Mouse (Mus musculus) limb, embryonic 10.5 days (tissue): ENCODE results near the gene Pilra. TPM values are rescaled to one million over a fixed set of nuclear protein-coding genes. Genes with fewer than 3 reads are reported as not detected.

Experiments
- DNase-seq: peaks from one replicate; pipeline ENCODE4 v3.0.0-alpha.2; 2017; ENCODE audit warnings: low spot score
- H3K27ac ChIP-seq: fragments of 300-500 bp; sonication (generic); 2 replicates; pipeline ENCODE4 v1.5.1; 2016; ENCODE audit warnings: mild to moderate bottlenecking
- H3K27me3 ChIP-seq: fragments of 300-500 bp; sonication (generic); 2 replicates; pipeline ENCODE4 v1.6.1; 2016; ENCODE audit warnings: low read depth, mild to moderate bottlenecking; ENCODE audit not compliant: poor library complexity, severe bottlenecking
- H3K36me3 ChIP-seq: fragments of 300-500 bp; sonication (generic); 2 replicates; pipeline ENCODE4 v1.6.1; 2016; ENCODE audit warnings: mild to moderate bottlenecking, moderate library complexity
- H3K4me1 ChIP-seq: fragments of 300-500 bp; sonication (generic); 2 replicates; pipeline ENCODE4 v1.6.1; 2016
- H3K4me3 ChIP-seq: fragments of 300-500 bp; sonication (generic); 2 replicates; pipeline ENCODE4 v1.5.1; 2016; ENCODE audit warnings: mild to moderate bottlenecking, moderate library complexity
- H3K9me3 ChIP-seq: fragments of 300-500 bp; sonication (generic); replicated peaks from 2 replicates; pipeline ENCODE4 v1.6.1; 2016; ENCODE audit warnings: mild to moderate bottlenecking
- WGBS: fragments of 180-500 bp; shearing (Covaris S2); methylation state at CpG from one replicate; pipeline ENCODE4 v1.1.7; 2016; 5-methylcytosine and 5-hydroxymethylcytosine counted together
- polyA plus RNA-seq: library from polyadenylated mRNA; unstranded; fragments of >200 nt; fragmentation: Nextera tagmentation; extraction: Ambion mirVana; gene quantifications from 2 replicates; pipeline ENCODE4 v1.2.1, GENCODE M21; 2016

Gene Pilra
- polyA plus RNA-seq, 1 experiment from 2014 or later = 0.39 TPM

DNA sequence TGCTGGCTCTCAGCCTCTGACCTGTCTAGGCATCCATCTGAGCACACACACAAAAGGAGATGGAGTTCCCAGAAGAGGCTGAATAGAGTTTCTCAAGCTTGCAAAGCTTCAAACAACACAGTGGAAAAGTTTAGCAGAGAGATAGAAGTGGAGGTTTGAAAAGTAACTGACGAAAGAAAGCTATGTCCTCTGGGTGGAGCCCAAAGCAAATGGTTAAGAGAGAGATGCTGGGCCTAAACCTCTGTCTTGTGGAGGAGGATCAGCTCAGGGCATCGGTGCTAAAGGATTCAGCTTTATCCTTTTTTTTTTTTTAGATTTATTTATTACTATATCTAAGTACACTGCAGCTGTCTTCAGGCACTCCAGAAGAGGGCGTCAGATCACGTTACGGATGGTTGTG is 27.8 kb downstream of the Pilra start:
- 91% methylated on average over 5 of the region's 5 CpGs for WGBS
- Histone ChIP-seq H3K4me3 (no peak overlapping the region), H3K4me1 (no peaks in the 10 kb centered on the region), H3K27ac (no peak overlapping the region), H3K27me3 (no peaks in the 10 kb centered on the region), H3K36me3 (no peaks in the 10 kb centered on the region), H3K9me3 (no peaks in the 10 kb centered on the region)
- no peak for DNase-seq

DNA sequence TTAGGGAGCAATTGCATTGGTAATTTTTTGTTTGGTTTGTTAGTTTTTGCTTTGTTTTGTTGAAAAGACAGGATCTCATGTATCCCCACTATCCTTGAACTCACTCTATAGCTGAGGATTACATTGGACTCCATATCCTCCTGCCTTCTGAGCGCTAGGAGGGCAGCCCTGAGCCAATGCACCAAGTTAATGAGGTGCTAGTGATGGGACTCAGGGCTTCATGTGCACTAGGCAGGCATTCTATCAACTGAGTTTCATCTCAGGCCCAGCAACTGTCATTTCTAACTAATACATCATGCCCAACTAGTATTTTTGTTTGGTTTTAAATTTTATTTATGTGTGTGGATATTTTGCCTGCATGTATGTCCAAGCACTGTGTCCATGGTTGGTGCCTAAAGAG is 29.9 kb downstream of the Pilra start:
- Histone ChIP-seq H3K36me3 (no peaks in the 10 kb centered on the region), H3K9me3 (no peaks in the 10 kb centered on the region), H3K27me3 (no peaks in the 10 kb centered on the region), H3K27ac (no peak overlapping the region), H3K4me3 (no peak overlapping the region), H3K4me1 (no peaks in the 10 kb centered on the region)
- WGBS = 79% methylated on average over 1 of the region's 1 CpGs
- no peak for DNase-seq

GRCm38 (mm10) chr5:137800917-137801316 is 35.2 kb downstream of the Pilra start:
- WGBS = 87% methylated on average over 3 of the region's 3 CpGs
- no peak for DNase-seq
- Histone ChIP-seq H3K4me3 (no peak overlapping the region), H3K27me3 (no peaks in the 10 kb centered on the region), H3K4me1 (no peaks in the 10 kb centered on the region), H3K27ac (no peak overlapping the region), H3K36me3 (no peaks in the 10 kb centered on the region), H3K9me3 (no peaks in the 10 kb centered on the region)

DNA sequence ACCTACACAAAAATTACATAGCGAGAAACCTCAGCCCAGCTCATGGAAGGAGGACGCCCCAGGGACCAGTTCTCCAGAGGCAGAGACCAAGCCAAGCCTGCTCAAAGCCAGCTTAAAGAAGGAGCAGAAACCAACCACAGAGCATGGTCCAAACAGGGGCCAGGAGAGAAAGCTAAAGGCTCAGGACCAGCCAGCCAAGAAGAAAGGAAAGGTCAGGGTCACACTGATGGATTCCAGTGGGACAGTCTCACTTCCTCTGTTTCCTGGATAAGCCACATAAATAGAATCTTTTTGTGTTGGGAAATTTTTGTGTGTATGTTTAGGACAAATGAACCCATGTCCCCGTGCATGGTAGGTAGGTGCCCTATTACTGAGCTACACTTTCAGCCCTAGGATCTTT is 39.5 kb downstream of the Pilra start:
- H3K36me3 ChIP-seq = no peaks in the 10 kb centered on the region
- H3K27ac ChIP-seq = no peak overlapping the region
- H3K27me3 ChIP-seq = no peaks in the 10 kb centered on the region
- no peaks in the 10 kb centered on the region for H3K9me3 ChIP-seq
- no peaks in the 10 kb centered on the region for H3K4me1 ChIP-seq
- no peak overlapping the region for H3K4me3 ChIP-seq
- no peak for DNase-seq
- 81% methylated on average over 3 of the region's 3 CpGs for WGBS

DNA sequence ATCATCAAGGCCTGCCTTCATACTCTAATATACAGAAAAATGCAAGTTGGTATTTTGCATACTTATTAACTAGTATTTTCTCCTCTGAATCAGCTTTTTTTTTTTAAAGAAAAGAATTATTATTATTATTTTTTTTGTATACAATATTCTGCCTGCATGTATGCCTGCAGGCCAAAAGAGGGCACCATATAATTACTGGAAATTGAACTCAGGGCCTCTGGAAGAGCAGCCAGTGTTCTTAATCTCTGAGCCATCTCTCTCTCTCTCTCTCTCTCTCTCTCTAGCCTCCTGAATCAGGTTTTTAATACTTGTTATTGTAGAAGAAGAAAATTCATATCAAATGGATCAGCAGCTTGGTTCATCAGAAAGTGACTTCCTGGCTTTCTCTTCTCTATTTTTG is 44.5 kb downstream of the Pilra start:
- Histone ChIP-seq H3K4me3 (no peak overlapping the region), H3K36me3 (no peaks in the 10 kb centered on the region), H3K27ac (no peak overlapping the region), H3K9me3 (no peaks in the 10 kb centered on the region), H3K27me3 (peaks cover 15% of the 10 kb centered on the region), H3K4me1 (peaks cover 6% of the 10 kb centered on the region; the same call in 1 of the 2 replicates)
- no peak for DNase-seq

DNA sequence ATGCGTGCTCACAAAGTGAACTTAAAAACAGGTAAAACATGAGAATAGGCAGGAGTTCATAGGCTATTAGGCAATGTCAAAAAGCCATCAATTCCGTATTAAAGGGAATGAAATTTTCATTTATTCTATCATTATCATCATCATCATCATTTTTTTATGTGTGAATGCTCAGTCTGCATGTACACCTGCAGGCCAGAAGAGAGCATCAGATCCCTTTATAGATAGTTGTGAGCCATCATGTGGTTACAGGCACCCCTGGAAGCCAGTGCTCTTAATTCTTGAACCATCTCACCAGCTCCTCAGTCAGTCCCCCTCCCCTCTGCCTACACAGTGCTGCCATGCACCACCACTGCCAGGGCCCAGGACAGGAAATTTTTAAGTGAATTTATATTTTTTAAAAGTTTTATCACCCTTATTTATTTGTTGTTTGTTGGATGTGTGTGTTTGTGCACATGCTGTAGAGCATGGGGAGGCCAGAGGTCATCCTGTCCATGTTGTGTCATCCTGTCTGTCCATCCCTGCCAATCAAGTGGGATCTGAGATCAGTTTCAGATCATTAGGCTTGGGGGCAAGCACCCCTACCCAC is 47.0 kb downstream of the Pilra start:
- Histone ChIP-seq H3K36me3 (peaks cover 13% of the 10 kb centered on the region), H3K27me3 (peaks cover 15% of the 10 kb centered on the region), H3K9me3 (no peaks in the 10 kb centered on the region), H3K4me3 (no peak overlapping the region), H3K4me1 (peaks cover 22% of the 10 kb centered on the region), H3K27ac (no peak overlapping the region)
- DNase-seq = no peak
- WGBS = 99% methylated on average over 2 of the region's 2 CpGs

GRCm38 (mm10) chr5:137788171-137788570 is 47.9 kb downstream of the Pilra start:
- DNase-seq = no peak
- H3K27me3 ChIP-seq = peaks cover 15% of the 10 kb centered on the region
- no peaks in the 10 kb centered on the region for H3K9me3 ChIP-seq
- peaks cover 21% of the 10 kb centered on the region for H3K36me3 ChIP-seq
- peak overlapping the region; percentile 97 for H3K27ac ChIP-seq
- peaks cover 30% of the 10 kb centered on the region for H3K4me1 ChIP-seq
- WGBS = 71% methylated on average over 24 of the region's 24 CpGs
- H3K4me3 ChIP-seq = peak overlapping the region; percentile 91

- WGBS = under 1% methylated on average over 48 of the region's 48 CpGs
- peaks cover 15% of the 10 kb centered on the region for H3K27me3 ChIP-seq
Observed at GRCm38 (mm10) chr5:137787151-137787928, 48.7 kb downstream of the Pilra start, which contains the start of the genes Mepce and Zcwpw1. TSS of gene Mepce (minus strand) at chr5:137787655. TSS of gene Zcwpw1 (plus strand) at chr5:137787798.

DNA sequence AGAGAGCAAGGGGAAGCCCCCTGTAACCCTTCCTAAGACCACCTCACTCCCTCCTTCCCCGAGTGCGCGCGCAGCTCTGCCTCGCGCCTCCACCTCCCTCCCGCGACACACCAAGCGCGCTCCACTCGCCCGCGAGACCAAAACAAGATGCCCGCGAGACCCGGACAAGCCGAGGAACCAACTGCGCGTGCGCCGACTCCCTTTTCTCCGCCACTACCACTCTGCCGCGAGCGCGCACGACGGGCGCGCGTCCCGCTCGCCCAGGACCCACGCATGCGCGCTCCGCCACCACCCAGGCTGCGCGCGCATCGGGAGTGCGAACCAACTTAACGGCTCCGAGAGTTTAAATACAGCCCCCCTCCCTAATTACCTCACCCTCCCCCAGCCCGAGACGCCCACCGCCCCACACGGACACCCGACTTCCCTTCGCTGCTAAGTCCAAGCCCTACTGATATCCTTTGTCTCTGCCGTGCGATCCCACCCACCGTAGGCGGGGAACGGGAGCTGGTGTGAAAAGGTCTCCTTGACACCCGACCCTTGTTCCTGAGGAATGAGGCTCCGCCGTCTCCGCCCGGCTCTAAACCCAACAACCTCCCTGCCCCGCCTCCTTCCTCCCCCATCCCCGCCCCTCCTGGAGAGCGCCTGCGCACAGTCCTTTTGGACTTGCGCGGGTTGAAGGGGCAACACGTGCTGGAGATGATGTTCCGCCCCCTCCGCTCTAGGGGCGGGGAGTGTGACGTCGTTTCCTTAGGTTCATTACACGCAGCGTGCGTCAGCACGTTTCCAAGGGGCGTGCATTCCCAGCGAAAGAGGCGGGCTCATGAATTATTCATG is 49.8 kb downstream of the Pilra start:
- under 1% methylated on average over 79 of the region's 79 CpGs for WGBS
- Histone ChIP-seq H3K9me3 (no peaks in the 10 kb centered on the region), H3K4me1 (peaks cover 43% of the 10 kb centered on the region), H3K36me3 (peaks cover 40% of the 10 kb centered on the region), H3K27me3 (peaks cover 15% of the 10 kb centered on the region), H3K27ac (peak overlapping the region; percentile 97), H3K4me3 (peak overlapping the region; percentile 91)
- peak; percentile 99 for DNase-seq

More at GRCm38 (mm10) chr5:137787151-137787928, 48.7 kb downstream of the Pilra start, which contains the start of the genes Mepce and Zcwpw1:
- H3K4me3 ChIP-seq = peak within 1 kb of the TSS; percentile 91
- peaks cover 30% of the 10 kb centered on the region for H3K36me3 ChIP-seq
- peak; percentile 96 for DNase-seq
- H3K4me1 ChIP-seq = peaks cover 37% of the 10 kb centered on the region
- H3K9me3 ChIP-seq = no peaks in the 10 kb centered on the region
- peak within 1 kb of the TSS; percentile 97 for H3K27ac ChIP-seq

DNA sequence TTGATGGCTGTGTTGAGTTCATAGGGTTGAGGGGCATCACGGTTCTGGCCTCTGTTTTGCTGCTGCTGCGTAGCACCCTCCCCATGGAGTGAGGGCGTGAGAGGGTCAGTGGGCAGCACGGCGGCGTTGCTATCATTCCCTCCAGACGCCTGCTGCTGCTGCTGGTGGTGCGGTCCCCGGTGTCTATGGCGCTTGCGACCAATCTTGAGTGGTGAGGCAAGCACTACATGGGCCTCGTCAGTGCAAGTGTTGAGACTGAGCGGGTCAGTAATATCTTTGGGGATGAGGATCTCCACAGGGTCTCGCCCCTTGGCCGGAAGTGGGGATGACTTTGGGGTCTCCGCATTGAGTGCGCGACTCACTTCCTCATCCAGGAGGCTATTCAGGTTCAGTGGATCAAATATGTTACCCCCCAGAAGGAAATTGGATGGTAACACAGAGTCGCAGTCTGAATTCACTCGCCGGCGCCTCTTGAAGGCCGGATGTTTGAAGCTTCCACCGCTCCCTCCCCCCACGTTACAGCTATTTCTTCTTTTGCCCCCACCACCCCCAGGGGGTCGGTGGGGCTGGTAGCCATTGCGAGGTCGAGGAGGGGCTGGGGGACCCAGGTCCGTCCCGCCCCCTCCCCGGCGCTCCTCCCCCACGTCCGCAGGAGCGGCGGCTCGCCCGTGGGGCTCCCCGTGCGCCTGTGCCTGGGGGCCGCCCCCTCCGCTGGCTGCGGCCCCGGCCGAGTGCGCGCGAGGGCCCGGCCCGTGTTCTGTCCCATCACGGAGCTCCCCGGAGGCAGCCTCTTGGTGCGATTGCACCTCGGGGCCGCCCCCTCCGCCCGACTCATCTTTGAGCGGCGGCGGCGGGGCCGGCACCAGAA is 50.7 kb downstream of the Pilra start:
- peak; percentile 55 for DNase-seq
- H3K36me3 ChIP-seq = peaks cover 49% of the 10 kb centered on the region
- peaks cover 15% of the 10 kb centered on the region for H3K27me3 ChIP-seq
- H3K4me1 ChIP-seq = peaks cover 44% of the 10 kb centered on the region
- H3K9me3 ChIP-seq = no peaks in the 10 kb centered on the region
- peak overlapping the region; percentile 97 for H3K27ac ChIP-seq
- H3K4me3 ChIP-seq = peak overlapping the region; percentile 91
- WGBS = 6% methylated on average over 61 of the region's 62 CpGs

DNA sequence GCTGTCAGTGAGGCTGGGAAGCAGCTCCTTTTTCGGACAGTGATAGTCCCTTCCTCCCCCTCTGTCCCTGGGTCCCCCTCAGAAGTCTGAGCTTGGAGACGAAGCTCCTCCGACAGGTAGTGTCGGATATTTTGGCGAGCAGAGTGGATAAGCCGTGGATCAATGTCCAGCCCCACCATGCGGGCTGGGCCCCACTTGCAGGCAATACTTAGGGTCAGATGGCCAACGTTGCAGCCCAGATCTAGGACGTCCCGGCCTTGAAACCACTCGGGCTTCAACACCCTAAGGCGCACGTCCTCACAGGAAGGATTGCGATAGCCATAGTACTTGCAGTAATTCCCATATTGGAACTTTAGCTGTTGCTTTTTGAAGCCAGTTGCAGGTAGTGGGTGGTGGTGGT is 51.5 kb downstream of the Pilra start:
- no peak for DNase-seq
- Histone ChIP-seq H3K4me3 (peak overlapping the region; percentile 91), H3K4me1 (peaks cover 52% of the 10 kb centered on the region), H3K36me3 (peaks cover 57% of the 10 kb centered on the region), H3K27ac (peak overlapping the region; percentile 97; the same call in 1 of the 2 replicates), H3K9me3 (no peaks in the 10 kb centered on the region), H3K27me3 (peaks cover 15% of the 10 kb centered on the region)
- WGBS = 88% methylated on average over 14 of the region's 14 CpGs

GRCm38 (mm10) chr5:137783901-137784540 is 52.1 kb downstream of the Pilra start:
- Histone ChIP-seq H3K27me3 (peaks cover 11% of the 10 kb centered on the region), H3K36me3 (peaks cover 57% of the 10 kb centered on the region), H3K27ac (no peak overlapping the region), H3K4me1 (peaks cover 55% of the 10 kb centered on the region), H3K9me3 (no peaks in the 10 kb centered on the region), H3K4me3 (peak overlapping the region; percentile 91)
- no peak for DNase-seq
- 81% methylated on average over 9 of the region's 9 CpGs for WGBS
